Mouse (Mus musculus) lung, postnatal 10 days (tissue): ENCODE results near the gene Cnih4.

ENCODE experiments used
- DNase-seq: peaks from one replicate; pipeline ENCODE4 v3.0.0; 2021

Gene Cnih4

DNA sequence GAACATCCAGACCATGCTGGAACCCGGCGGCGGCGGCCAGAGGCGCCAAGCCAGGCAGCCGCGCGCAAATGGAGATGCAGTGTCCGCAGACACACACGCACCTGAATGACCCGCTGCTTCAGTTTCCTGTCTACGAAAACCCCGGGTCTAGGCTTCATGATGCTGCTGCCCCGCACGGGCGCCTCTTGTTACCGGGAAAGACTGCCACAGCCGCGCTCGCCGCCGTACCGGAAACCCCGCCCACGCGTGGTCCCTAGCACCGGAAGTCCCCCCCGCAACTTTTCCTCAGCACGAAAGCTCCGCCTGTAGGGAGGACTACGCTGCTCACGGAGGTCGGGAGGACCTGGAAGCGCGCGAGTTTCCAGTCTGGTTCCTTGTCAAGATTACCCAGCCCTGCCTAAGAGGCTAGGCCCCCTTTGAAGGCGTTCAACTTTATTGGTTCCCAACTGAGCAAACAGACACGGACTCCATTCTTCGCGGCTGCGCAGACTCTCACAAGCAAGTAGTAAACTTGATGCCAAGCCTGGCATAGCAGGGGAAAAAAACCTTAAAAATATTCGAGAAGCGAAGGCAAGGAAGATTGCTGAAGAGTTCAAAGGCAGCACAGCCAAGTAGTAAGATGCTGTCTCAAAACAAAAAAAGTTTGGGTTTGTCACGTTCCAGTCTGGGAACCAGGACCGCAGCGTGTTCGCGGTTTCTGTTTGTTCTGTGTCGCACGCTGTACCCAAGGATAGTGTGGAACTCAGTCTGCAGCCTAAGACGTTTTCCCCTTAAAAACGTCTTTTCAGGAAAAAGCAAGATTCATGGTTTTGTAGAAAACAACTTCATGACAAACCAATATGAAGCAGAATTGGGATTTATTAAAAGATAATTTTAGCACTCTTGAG lies at the start of gene Cnih4, which contains the start of gene Nvl:
Gene Cnih4 (plus strand): TSS at position 744 of the 887 bp plus-strand sequence.
Gene Nvl (minus strand): TSS at position 255 of the 887 bp plus-strand sequence.
- DNase-seq = peak; percentile 95

DNA sequence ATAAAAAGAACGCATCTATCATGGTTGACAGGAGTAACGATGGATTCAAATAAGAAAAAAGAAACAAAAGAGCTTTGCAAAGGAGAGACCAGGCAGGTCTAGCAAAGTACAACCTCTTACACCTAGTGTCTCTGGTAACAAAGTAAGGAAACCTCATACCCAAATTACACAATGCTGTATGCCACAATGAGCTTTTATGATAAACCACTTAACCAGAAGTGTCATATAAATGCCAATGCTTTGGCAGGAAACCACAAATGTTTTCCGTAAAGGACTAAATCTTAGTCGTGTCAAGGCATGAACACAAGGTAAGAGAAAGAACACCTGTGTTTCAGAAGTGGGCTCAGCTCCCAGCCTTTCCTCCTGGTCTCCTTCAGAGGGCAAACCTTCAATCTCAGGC lies 27.4 kb upstream of the Cnih4 start:
- DNase-seq = no peak

GRCm38 (mm10) chr1:181124145-181124544 lies 20.3 kb upstream of the Cnih4 start:
- DNase-seq = no peak

DNA sequence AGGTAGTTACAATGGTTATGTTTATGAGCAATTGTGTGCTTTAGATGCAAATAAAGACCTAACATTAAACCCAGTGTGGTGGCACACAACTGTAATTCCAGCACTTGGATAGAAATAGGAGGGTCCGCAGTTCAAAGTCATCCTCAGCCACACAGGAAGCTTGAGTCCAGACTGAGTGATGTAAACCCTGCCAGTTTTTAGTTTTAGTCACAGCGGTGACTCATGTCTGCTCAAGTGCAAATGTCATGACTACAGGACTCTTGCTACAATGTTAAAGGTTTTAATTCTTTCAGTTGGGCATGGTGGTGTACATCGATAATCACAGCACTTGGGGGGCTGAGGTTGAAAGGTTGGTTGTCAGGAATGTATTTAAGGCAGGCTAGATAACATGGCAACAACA lies 18.6 kb upstream of the Cnih4 start:
- DNase-seq = no peak

GRCm38 (mm10) chr1:181126766-181127165 lies 17.7 kb upstream of the Cnih4 start:
- DNase-seq = no peak

DNA sequence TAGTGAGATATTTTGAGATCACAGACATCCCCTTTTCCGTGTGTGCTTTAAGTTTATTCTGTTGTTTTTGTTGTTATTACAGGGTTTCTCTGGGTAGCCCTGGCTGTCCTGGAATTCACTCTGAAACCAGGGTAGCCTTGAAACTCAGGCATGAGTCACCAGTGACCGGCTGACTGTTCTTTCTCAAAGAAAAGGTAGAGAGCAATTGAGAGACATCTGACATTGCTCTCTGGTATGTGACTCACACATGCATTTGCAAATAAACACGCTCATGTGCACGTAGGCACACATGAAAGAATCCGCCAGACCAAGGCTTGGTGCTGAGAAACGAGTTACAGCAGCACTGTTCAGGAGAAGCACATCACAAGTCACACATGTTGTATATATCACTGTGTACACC lies 12.6 kb upstream of the Cnih4 start:
- no peak for DNase-seq

GRCm38 (mm10) chr1:181138730-181139129 lies 5.8 kb upstream of the Cnih4 start:
- DNase-seq = no peak

DNA sequence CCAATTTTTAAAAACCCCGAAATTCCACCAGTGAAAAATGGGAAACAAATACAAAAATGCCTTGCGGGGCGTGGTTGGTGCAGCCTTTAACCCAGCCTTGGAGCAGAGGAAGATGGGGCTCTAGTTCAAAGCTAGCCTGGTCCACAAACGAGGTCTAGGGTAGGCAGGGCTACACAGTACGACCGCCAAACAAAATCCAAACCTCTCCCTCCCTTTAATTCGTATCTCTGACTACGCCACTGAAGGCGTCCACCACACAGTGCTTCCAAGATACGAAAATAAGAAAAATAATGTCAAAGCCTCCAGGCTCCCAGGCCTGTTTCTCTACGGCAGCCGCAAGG lies 914 bp upstream of the Cnih4 start:
- no peak for DNase-seq

- no peak for DNase-seq
Observed at GRCm38 (mm10) chr1:181144966-181145365, 473 bp downstream of the Cnih4 start.

- DNase-seq = no peak
Observed at GRCm38 (mm10) chr1:181146187-181146586, 1.7 kb downstream of the Cnih4 start.

- DNase-seq = no peak
Observed at GRCm38 (mm10) chr1:181148540-181148939, 4.0 kb downstream of the Cnih4 start.

GRCm38 (mm10) chr1:181149373-181150017 lies 5.0 kb downstream of the Cnih4 start:
- no peak for DNase-seq

DNA sequence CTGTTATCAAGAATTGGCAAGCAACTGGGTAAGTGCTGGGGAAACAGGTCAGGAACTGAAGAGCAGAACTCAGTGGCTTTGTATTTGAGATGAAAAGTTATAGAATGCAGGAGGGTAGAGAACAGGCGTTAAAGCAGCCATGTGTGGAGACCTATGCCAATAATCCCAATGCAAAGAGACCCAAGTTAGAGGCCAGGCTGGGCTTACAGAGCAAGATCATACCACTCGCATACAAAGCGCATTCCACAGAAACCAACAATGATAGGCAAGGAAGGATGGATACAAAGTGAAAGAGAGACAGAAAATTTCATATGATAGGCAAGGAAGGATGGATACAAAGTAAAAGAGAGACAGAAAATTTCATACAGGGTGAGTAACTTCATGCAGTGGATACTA lies 5.9 kb downstream of the Cnih4 start:
- no peak for DNase-seq

DNA sequence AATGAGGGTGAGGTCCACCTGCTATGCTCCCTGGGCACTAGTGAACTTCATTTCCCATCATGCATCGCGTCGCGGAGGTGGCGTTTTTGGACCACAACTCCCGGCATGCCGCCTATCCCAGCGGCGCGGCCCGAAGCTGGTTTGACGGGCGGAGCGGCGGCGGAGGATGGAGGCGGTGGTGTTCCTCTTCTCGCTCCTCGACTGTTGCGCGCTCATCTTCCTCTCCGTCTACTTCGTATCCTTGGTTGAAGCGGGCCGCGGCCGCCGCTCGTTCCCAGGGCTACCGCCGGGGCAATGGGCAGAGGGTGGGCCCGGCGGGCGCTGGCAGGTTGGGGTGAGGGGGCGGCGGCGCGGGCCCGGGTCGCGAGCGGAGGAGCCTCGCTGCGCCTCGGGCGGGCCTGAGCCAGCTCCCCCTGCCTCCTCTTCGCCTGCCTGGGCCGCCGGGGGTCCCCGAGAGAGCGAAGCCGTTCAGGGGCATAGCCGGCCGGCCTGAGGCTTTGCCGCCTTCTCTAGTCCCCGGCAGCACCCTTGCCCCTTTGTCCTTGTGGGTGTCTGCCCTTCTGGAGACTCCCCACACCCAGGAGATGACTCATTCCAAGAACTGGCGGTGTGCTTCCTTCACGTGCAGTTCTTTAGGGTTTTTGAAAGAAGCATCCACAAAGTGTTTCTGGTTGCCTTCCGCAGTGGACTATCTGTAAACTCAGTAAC lies 6.5 kb downstream of the Cnih4 start:
- peak; percentile 95 for DNase-seq

GRCm38 (mm10) chr1:181151541-181151940 lies 7.0 kb downstream of the Cnih4 start:
- DNase-seq = no peak

DNA sequence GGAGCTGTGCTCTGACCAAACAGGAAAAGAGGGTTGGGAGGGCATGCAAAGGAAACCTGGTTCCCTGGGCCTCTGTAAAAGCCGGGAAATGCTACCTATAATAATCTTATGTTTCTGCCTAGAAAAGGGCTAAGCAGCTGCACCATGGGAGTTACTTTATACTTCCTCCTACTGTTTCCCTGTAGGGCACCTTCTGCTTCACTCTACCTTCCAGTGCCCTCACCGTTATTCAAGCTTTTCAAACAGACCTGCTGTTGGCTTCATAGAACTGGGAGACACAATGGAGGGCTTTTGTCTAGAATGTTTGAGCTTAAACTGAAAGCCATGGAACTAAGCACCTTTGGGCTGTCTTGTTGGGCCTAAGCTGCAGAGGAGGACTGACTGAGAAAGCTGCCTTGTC lies 23.3 kb downstream of the Cnih4 start:
- no peak for DNase-seq

GRCm38 (mm10) chr1:181168377-181168776 lies 23.9 kb downstream of the Cnih4 start:
- DNase-seq = no peak

DNA sequence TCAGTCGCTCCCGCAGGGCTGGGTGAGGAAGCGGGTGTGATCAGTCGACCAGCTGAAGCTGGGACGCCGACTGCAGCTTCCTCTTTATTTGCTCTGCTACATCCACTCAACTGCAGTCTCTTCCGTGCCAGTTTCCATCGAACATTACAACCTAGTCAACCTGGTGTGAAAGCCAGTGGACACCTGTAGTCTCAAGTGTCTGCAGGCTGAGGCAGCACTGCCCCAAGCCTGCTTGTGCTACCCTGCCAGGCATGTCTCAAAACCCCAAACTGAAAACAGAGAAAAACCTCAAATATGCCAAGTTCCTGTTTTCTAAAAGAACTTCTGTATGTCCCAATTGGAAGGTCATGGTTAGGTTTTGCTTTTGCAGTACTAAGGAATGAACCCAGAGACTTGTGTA lies 25.7 kb downstream of the Cnih4 start:
- DNase-seq = no peak

- DNase-seq = no peak
Observed at GRCm38 (mm10) chr1:181188925-181189324, 44.4 kb downstream of the Cnih4 start.

DNA sequence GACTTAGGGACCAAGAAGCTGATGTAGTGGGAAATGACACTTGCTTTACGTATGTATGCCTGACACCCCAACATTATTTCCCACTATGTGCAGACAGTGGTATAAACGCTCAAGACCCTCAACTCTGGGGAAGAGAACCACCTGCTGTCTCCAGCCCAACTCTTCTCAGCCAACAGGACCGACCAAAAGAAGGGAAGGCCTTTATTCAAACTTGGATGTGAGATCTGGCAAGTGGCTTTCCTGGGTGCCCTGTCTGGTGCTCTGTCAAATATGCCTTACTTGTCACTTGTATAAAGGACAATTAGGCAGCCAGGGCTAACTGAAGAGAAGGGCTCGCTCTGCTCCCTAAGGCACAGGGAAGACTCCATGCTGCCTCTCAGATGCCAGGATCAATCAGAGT lies 55.0 kb downstream of the Cnih4 start:
- no peak for DNase-seq

- no peak for DNase-seq
Observed at GRCm38 (mm10) chr1:181210147-181210546, 65.7 kb downstream of the Cnih4 start.

DNA sequence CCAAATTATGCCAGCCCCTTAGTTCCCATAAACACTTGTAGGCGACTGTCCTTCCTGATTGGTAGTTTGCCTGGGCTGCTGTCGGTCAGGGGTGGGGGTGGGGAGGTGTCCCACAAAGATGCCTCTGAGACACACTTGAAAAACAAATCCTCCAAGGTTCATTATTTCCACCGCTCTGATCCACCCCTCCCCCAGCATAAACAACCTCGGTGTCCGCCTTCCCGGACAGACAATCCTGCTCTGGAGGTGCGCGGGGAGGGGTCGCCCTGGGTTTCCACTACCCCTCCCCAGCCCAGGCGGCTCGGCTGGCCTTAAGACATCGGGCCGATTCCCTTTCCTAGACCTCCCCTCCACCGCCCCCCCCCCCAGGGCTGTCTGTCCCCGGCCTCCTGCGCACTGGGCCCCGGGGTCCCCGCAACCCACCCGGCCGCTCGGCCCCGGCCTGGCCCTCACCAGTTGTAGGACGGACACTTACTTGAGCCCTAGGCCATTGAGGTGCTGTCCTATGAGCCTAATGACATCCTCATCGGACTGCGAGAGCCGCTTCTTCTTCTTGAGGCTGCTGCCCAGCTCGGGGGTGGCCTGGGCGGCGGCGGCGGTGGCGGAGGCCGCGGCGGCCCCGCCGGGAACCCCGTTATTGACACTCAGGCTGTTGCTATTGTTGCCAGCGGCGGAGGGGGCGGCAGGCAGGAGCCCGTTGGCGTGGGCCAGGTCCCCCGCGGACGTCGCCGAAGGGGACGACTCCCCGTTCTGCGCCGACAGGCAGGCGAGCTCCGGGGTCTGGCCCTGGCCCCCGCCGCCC lies 66.3 kb downstream of the Cnih4 start:
- peak; percentile 73 for DNase-seq

GRCm38 (mm10) chr1:181211403-181211919 lies 67.0 kb downstream of the Cnih4 start:
- peak; percentile 54 for DNase-seq
